ENCODE assay signal across 13 mouse cellular contexts in genomic region chr11:6086991-6087390, GRCm38 (mm10). TPM values are rescaled to one million over a fixed set of nuclear protein-coding genes. Genes with fewer than 3 reads are reported as not detected.
A peak's percentile ranks its signal among the peaks of the same experiment; 100 is the strongest.
DNase-seq lines count a peak whose midpoint lies in the region; ATAC-seq lines count a peak whose summit lies in the region.
"Had no signal": no experiment of that assay in that cellular context is flagged by ENCODE, and none has a peak within 500 bp of the region (broad histone marks: within the 10 kb centered on the region; RNA-seq: fewer than 3 reads in every experiment).

No protein-coding gene starts in this region.

- ATAC-seq in forebrain, embryonic 14.5 days, result no peak
- ATAC-seq in forebrain, embryonic 11.5 days (replicated peaks; ENCODE audit: low FRiP score), result no peak

- H3K9me3 ChIP-seq in forebrain, embryonic 14.5 days (replicated peaks; ENCODE audit: control insufficient read depth, low read length), result no peaks in the 10 kb centered on the region
- H3K9me3 ChIP-seq in forebrain, embryonic 11.5 days (ENCODE audit: control insufficient read depth, low read length), result no peaks in the 10 kb centered on the region
- H3K9me3 ChIP-seq: embryonic facial prominence, embryonic 15.5 days; hindbrain, embryonic 10.5 days; stomach, embryonic 15.5 days had no signal

- 61% methylated on average over 4 of the region's 4 CpGs for WGBS in forebrain, embryonic 14.5 days
- WGBS in forebrain, embryonic 11.5 days, result 75% methylated on average over 4 of the region's 4 CpGs

- H3K27ac ChIP-seq in forebrain, embryonic 14.5 days (ENCODE audit: low read depth, low read length), result peak overlapping the region; percentile 21; the same call in 1 of the 2 replicates
- H3K27ac ChIP-seq in forebrain, embryonic 11.5 days (ENCODE audit: low read depth, low read length), result no peak overlapping the region
- H3K27ac ChIP-seq: embryonic facial prominence, embryonic 15.5 days; hindbrain, embryonic 10.5 days; stomach, embryonic 15.5 days had no signal

- no peaks in the 10 kb centered on the region for H3K36me3 ChIP-seq in forebrain, embryonic 14.5 days (ENCODE audit: control insufficient read depth, insufficient read depth, low read length)
- no peaks in the 10 kb centered on the region for H3K36me3 ChIP-seq in forebrain, embryonic 11.5 days (ENCODE audit: control insufficient read depth, insufficient read depth, low read length)
- H3K36me3 ChIP-seq: embryonic facial prominence, embryonic 15.5 days; hindbrain, embryonic 10.5 days; stomach, embryonic 15.5 days had no signal

- peaks cover 2% of the 10 kb centered on the region; the same call in 1 of the 2 replicates for H3K4me1 ChIP-seq in forebrain, embryonic 14.5 days (ENCODE audit: control insufficient read depth, insufficient read depth, low read length)
- H3K4me1 ChIP-seq in forebrain, embryonic 11.5 days (replicated peaks; ENCODE audit: control insufficient read depth, insufficient read depth, low read length), result no peaks in the 10 kb centered on the region
- H3K4me1 ChIP-seq: embryonic facial prominence, embryonic 15.5 days; hindbrain, embryonic 10.5 days; stomach, embryonic 15.5 days had no signal

- peak; percentile 42 for DNase-seq in forebrain, embryonic 14.5 days (ENCODE audit: low spot score)
- no peak for DNase-seq in forebrain, embryonic 11.5 days (ENCODE audit: low spot score)
- peak; percentile 29 for DNase-seq in kidney, postnatal 14 days
- no peak for DNase-seq in kidney, adult 9 months
- peak; percentile 90 for DNase-seq in brain, adult 2 months (ENCODE audit: low read depth, low spot score)
- peak; percentile 55 to 64 for DNase-seq in left cerebral cortex, adult 8-10 months (ENCODE audit: low spot score in 2 of 2)
- DNase-seq in gastrocnemius, adult 8-10 months (ENCODE audit: low spot score in 2 of 2), result no peak
- DNase-seq in lung, postnatal 14 days, result no peak
- DNase-seq: adrenal gland, adult 2 months; cerebellum, adult 2 months had no signal

- no peak overlapping the region for H3K4me3 ChIP-seq in forebrain, embryonic 14.5 days (ENCODE audit: low read depth, low read length)
- H3K4me3 ChIP-seq in forebrain, embryonic 11.5 days (ENCODE audit: low read depth, low read length), result no peak overlapping the region
- H3K4me3 ChIP-seq: embryonic facial prominence, embryonic 15.5 days; hindbrain, embryonic 10.5 days; stomach, embryonic 15.5 days had no signal

- no peak overlapping the region for H3K4me2 ChIP-seq in forebrain, embryonic 14.5 days (ENCODE audit: low read length)
- no peak overlapping the region for H3K4me2 ChIP-seq in forebrain, embryonic 11.5 days (ENCODE audit: low read depth, low read length, severe bottlenecking)
- H3K4me2 ChIP-seq: embryonic facial prominence, embryonic 15.5 days; stomach, embryonic 15.5 days had no signal

- no peaks in the 10 kb centered on the region for H3K27me3 ChIP-seq in forebrain, embryonic 14.5 days (replicated peaks; ENCODE audit: control insufficient read depth, insufficient read depth, low read length)
- no peaks in the 10 kb centered on the region for H3K27me3 ChIP-seq in forebrain, embryonic 11.5 days (ENCODE audit: control insufficient read depth, insufficient read depth, low read length)
- H3K27me3 ChIP-seq: embryonic facial prominence, embryonic 15.5 days; stomach, embryonic 15.5 days had no signal

- H3K9ac ChIP-seq in forebrain, embryonic 14.5 days (ENCODE audit: low read length), result no peak overlapping the region
- H3K9ac ChIP-seq in forebrain, embryonic 11.5 days (ENCODE audit: low read length), result no peak overlapping the region
- H3K9ac ChIP-seq: embryonic facial prominence, embryonic 15.5 days; stomach, embryonic 15.5 days had no signal

RNA-seq across cellular contexts. Expression of gene Camk2b, which starts 20.8 kb away (rescaled TPM):
- 51.6 and 87.1 TPM in 2 replicates for polyA plus RNA-seq in forebrain, embryonic 14.5 days (2014; fragmentation: Nextera tagmentation; extraction: Ambion mirVana)
- 1.0 and 1.8 TPM in 2 replicates for polyA plus RNA-seq in forebrain, embryonic 11.5 days (2014; fragmentation: Nextera tagmentation; extraction: Ambion mirVana)
- total RNA-seq in left cerebral cortex, adult 8-10 months (2022), result 100 to 1,000 TPM; 652 to 710 (median 699) TPM
- 100 to 1,000 TPM; 146 to 169 (median 160) TPM for total RNA-seq in gastrocnemius, adult 8-10 months (2022)

Comparison
In these comparisons a context has a peak if more than half of its experiments do, and no peak if none do; other contexts are left out.
1. DNase-seq: peak in forebrain, embryonic 14.5 days (single experiment), kidney, postnatal 14 days (single experiment), brain, adult 2 months (single experiment) and left cerebral cortex, adult 8-10 months (2 of 2); none in forebrain, embryonic 11.5 days (single experiment), kidney, adult 9 months (single experiment), gastrocnemius, adult 8-10 months (0 of 2) and lung, postnatal 14 days (single experiment).